Mouse (Mus musculus) ES-E14 (cell line): ENCODE measurements at regions not wholly inside any gene's neighbourhood (a gene's known extent, or its start where the extent isn't known, plus 50 kb on each side); places are given as distances from the start of the nearest gene placed in this dataset.

Source experiments
- CHD2 ChIP-seq: IDR thresholded peaks from 2 replicates; pipeline ENCODE4 v1.6.1; 2014; ENCODE audit warnings: mild to moderate bottlenecking, low read depth, low read length, inconsistent platforms
- HCFC1 ChIP-seq: IDR thresholded peaks from 2 replicates; pipeline ENCODE4 v1.6.1; 2012; ENCODE audit warnings: low read length, inconsistent platforms, borderline replicate concordance; ENCODE audit not compliant: insufficient read depth
- MAFK ChIP-seq: IDR thresholded peaks from 2 replicates; pipeline ENCODE4 v1.6.1; 2014; ENCODE audit warnings: mild to moderate bottlenecking, low read depth, low read length, inconsistent platforms; ENCODE audit not compliant: insufficient read depth
- ZC3H11A ChIP-seq: IDR thresholded peaks from 2 replicates; pipeline ENCODE4 v1.6.1; 2012; ENCODE audit warnings: low read depth, mild to moderate bottlenecking, inconsistent platforms, low read length, borderline replicate concordance
- ZNF384 ChIP-seq: IDR thresholded peaks from 2 replicates; pipeline ENCODE4 v1.6.1; 2012; ENCODE audit warnings: low read depth, low read length, inconsistent platforms

DNA sequence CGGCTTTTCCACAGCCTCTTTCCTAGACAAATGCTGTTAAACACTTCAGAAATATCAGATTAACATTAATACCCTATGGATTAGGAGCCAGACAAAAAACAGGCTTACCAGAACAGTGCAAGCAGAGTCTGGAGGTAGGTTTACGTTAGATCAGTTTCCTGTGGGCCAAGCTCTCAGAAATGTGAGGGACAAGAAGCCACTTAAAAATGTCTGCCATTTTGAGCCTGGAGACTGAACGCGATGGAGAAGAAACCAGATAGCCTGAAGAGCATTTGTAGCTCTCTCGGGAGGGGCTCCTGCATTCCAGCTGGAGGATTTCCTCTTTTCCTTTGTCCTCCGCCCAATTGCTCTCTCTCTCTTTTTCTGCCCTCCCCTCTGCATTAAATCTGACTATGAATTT is 239.1 kb upstream of the Sp4 start:
- TF ChIP-seq HCFC1: no peak
- no peak for TF ChIP-seq ZC3H11A
- TF ChIP-seq ZNF384: no peak
- no peak for TF ChIP-seq MAFK
- no peak for TF ChIP-seq CHD2
